Mouse (Mus musculus): ENCODE results near the gene Secisbp2. TPM values are rescaled to one million over a fixed set of nuclear protein-coding genes. Genes with fewer than 3 reads are reported as not detected.

The Secisbp2 gene
- polyA plus RNA-seq, 1 experiment: 8.7 TPM

DNA sequence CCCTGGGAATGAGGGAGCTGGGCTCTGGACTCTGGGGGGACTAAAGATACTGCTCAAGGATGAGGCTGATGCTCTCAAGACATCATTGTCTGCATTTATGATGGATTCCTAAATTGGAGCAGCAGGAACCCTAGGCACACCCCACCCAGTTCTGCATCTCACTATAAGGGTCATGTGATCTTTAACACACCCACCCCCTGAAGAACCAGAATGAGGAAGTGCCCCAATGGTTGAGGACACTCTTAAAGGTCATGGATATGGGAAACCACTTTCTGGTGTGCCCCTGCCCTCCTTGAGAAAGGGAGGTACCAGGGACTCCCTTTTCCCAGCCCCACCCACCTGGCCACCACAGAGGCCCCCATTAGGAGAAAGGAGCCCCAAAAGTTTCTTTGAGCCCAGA lies 45.0 kb downstream of the Secisbp2 start:
- Histone ChIP-seq H3K36me3 (ENCODE audit: control insufficient read depth, insufficient read depth) (no peaks in the 10 kb centered on the region), H3ac (ENCODE audit: control insufficient read depth, insufficient read length) (no peak overlapping the region), H3K4me2 (ENCODE audit: low read depth) (no peak overlapping the region), H3K79me2 (ENCODE audit: control insufficient read depth, insufficient read depth) (no peaks in the 10 kb centered on the region), H3K27me3 (ENCODE audit: control insufficient read depth, insufficient read depth, insufficient read length) (no peaks in the 10 kb centered on the region), H3K4me3 (no peak overlapping the region)
- no peak for TF ChIP-seq POLR2AphosphoS2 (IDR thresholded peaks at IDR 0.05; ENCODE audit: insufficient read length, low read depth)
- no peak for TF ChIP-seq SRF (IDR thresholded peaks at IDR 0.05; ENCODE audit: control insufficient read depth, insufficient read length, low read depth)
- TF ChIP-seq CEBPB (IDR thresholded peaks at IDR 0.05; ENCODE audit: insufficient read depth, poor library complexity, severe bottlenecking): no peak
- no peak for TF ChIP-seq USF1 (IDR thresholded peaks at IDR 0.05; ENCODE audit: low read depth)
- no peak for TF ChIP-seq E2F4 (IDR thresholded peaks at IDR 0.05; ENCODE audit: insufficient read depth)
- TF ChIP-seq MAX (IDR thresholded peaks at IDR 0.05; ENCODE audit: low read depth): no peak
- TF ChIP-seq TCF12 (IDR thresholded peaks at IDR 0.05; ENCODE audit: insufficient read depth, poor library complexity, severe bottlenecking): no peak
- no peak for TF ChIP-seq POLR2A (IDR thresholded peaks at IDR 0.05; ENCODE audit: insufficient read length, low read depth)
- TF ChIP-seq MYOG (IDR thresholded peaks at IDR 0.05; ENCODE audit: control insufficient read depth in 1 of 3, insufficient read depth in 1 of 3, insufficient read length in 2 of 3, low read depth in 2 of 3): no peak
- TF ChIP-seq MYOD1 (IDR thresholded peaks at IDR 0.05; ENCODE audit: control insufficient read depth in 1 of 3, insufficient read length in 2 of 3, low read depth in 2 of 3): no peak
- TF ChIP-seq TCF3 (IDR thresholded peaks at IDR 0.05; ENCODE audit: insufficient read length, low read depth): no peak
- no peak for TF ChIP-seq REST (IDR thresholded peaks at IDR 0.05; ENCODE audit: insufficient read depth, insufficient read length)

DNA sequence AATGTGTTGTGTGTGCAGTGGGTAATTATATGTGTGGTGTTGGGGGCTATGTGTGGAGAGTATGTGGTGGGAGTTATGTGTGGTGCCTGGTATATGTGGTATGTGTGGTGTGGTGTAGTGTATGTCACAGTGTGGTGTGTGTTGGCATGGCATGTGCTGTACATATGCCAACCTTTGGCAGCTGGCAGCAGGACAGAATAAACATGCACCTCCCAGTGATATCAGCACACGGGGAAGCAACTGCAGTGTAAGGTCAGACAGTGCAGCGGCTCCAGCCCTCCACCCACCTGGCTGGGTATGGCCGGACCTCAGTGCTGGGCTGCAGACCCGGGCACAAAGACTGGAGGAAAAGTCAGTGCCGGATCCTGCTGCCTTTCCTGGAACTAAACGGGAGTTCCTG lies 46.0 kb downstream of the Secisbp2 start:
- peak in 2 of 3 experiments; percentile 45 to 75 for TF ChIP-seq MYOG (IDR thresholded peaks at IDR 0.05; ENCODE audit: control insufficient read depth in 1 of 3, insufficient read depth in 1 of 3, insufficient read length in 2 of 3, low read depth in 2 of 3)
- TF ChIP-seq MAX (IDR thresholded peaks at IDR 0.05; ENCODE audit: low read depth): no peak
- peak in 1 of 3 experiments; percentile 61 for TF ChIP-seq MYOD1 (IDR thresholded peaks at IDR 0.05; ENCODE audit: control insufficient read depth in 1 of 3, insufficient read length in 2 of 3, low read depth in 2 of 3)
- H3K27me3 ChIP-seq (ENCODE audit: control insufficient read depth, insufficient read depth, insufficient read length): no peaks in the 10 kb centered on the region
- H3K79me2 ChIP-seq (ENCODE audit: control insufficient read depth, insufficient read depth): no peaks in the 10 kb centered on the region
- H3ac ChIP-seq (ENCODE audit: control insufficient read depth, insufficient read length): no peak overlapping the region
- H3K4me3 ChIP-seq: no peak overlapping the region
- H3K4me2 ChIP-seq (ENCODE audit: low read depth): peak overlapping the region; percentile 42
- H3K36me3 ChIP-seq (ENCODE audit: control insufficient read depth, insufficient read depth): no peaks in the 10 kb centered on the region

DNA sequence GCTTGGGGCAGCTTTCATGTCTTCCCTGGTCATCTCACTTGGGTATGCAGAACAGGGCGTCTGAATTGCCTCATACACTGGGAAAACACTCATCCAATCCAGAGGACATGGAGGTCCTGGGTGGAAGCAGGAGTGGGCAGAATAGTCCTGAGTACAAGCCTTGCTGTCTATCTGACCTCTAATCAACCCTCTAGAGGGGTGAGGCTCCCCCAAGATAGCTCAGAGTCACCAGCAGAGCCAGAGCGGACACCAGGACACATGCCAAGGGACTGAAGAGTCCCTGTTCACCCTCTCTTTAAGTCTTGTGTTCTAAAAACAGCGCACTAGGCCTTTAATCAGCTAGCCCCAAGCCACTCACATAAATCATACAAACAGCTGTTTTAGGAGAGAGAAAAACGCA lies 46.4 kb downstream of the Secisbp2 start:
- H3ac ChIP-seq (ENCODE audit: control insufficient read depth, insufficient read length): no peak overlapping the region
- H3K4me2 ChIP-seq (ENCODE audit: low read depth): peak overlapping the region; percentile 42
- no peak overlapping the region for H3K4me3 ChIP-seq
- no peaks in the 10 kb centered on the region for H3K36me3 ChIP-seq (ENCODE audit: control insufficient read depth, insufficient read depth)
- no peaks in the 10 kb centered on the region for H3K79me2 ChIP-seq (ENCODE audit: control insufficient read depth, insufficient read depth)
- no peak for TF ChIP-seq POLR2AphosphoS2 (IDR thresholded peaks at IDR 0.05; ENCODE audit: insufficient read length, low read depth)
- no peak for TF ChIP-seq USF1 (IDR thresholded peaks at IDR 0.05; ENCODE audit: low read depth)
- TF ChIP-seq REST (IDR thresholded peaks at IDR 0.05; ENCODE audit: insufficient read depth, insufficient read length): no peak
- no peak for TF ChIP-seq TCF3 (IDR thresholded peaks at IDR 0.05; ENCODE audit: insufficient read length, low read depth)
- TF ChIP-seq CEBPB (IDR thresholded peaks at IDR 0.05; ENCODE audit: insufficient read depth, poor library complexity, severe bottlenecking): no peak
- TF ChIP-seq SRF (IDR thresholded peaks at IDR 0.05; ENCODE audit: control insufficient read depth, insufficient read length, low read depth): no peak
- TF ChIP-seq TCF12 (IDR thresholded peaks at IDR 0.05; ENCODE audit: insufficient read depth, poor library complexity, severe bottlenecking): no peak
- TF ChIP-seq POLR2A (IDR thresholded peaks at IDR 0.05; ENCODE audit: insufficient read length, low read depth): no peak
- TF ChIP-seq E2F4 (IDR thresholded peaks at IDR 0.05; ENCODE audit: insufficient read depth): no peak
- no peak for TF ChIP-seq MYOG (IDR thresholded peaks at IDR 0.05; ENCODE audit: control insufficient read depth in 1 of 3, insufficient read depth in 1 of 3, insufficient read length in 2 of 3, low read depth in 2 of 3)
- TF ChIP-seq MYOD1 (IDR thresholded peaks at IDR 0.05; ENCODE audit: control insufficient read depth in 1 of 3, insufficient read length in 2 of 3, low read depth in 2 of 3): no peak
- H3K27me3 ChIP-seq (ENCODE audit: control insufficient read depth, insufficient read depth, insufficient read length): no peaks in the 10 kb centered on the region

DNA sequence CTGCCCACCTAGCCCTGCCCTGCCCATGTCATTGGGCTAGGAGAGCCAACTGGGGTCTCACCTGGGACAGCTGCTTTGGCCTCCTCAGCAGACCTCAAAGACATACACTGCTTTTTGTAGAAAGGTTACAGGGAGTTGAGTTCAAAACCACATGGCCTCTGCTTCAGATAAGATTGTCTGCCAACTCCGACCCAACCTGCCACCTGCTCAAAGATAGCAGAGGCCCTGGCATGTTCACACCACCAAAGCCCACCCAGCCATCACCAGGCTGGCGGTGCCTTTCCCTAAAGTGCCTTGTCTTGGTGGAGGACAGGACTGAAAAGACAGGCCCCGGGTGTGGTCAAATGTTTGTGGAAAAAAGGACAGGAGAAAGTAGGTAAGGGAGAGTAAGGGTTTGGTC lies 46.8 kb downstream of the Secisbp2 start:
- Histone ChIP-seq H3K27me3 (ENCODE audit: control insufficient read depth, insufficient read depth, insufficient read length) (no peaks in the 10 kb centered on the region), H3K4me2 (ENCODE audit: low read depth) (peak overlapping the region; percentile 42), H3K79me2 (ENCODE audit: control insufficient read depth, insufficient read depth) (no peaks in the 10 kb centered on the region), H3ac (ENCODE audit: control insufficient read depth, insufficient read length) (no peak overlapping the region), H3K36me3 (ENCODE audit: control insufficient read depth, insufficient read depth) (no peaks in the 10 kb centered on the region), H3K4me3 (no peak overlapping the region)
- TF ChIP-seq SRF (IDR thresholded peaks at IDR 0.05; ENCODE audit: control insufficient read depth, insufficient read length, low read depth) (no peak), MYOD1 (IDR thresholded peaks at IDR 0.05; ENCODE audit: control insufficient read depth in 1 of 3, insufficient read length in 2 of 3, low read depth in 2 of 3) (peak in 2 of 3 experiments; percentile 9 to 17), MAX (IDR thresholded peaks at IDR 0.05; ENCODE audit: low read depth) (no peak), MYOG (IDR thresholded peaks at IDR 0.05; ENCODE audit: control insufficient read depth in 1 of 3, insufficient read depth in 1 of 3, insufficient read length in 2 of 3, low read depth in 2 of 3) (peak in 1 of 3 experiments; percentile 76)

DNA sequence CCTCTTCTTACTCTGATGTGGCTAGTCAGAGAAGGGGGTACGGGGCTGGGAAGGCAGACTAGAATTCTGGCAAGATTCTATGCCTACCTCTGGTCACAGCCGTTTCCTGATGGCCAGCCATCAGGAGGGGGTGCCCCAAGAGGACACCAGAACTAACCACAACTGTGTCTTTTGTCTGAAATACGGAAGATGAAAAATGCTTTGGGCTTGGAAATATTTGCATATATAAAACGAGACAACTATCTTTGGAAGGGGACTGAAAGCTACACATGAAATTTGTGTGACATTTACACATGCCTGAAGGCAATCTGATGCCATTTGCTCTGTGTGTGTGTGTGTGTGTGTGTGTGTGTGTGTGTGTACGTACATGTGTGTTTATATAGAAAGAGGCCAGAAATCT lies 52.4 kb downstream of the Secisbp2 start:
- Histone ChIP-seq H3K4me2 (ENCODE audit: low read depth) (no peak overlapping the region), H3K27me3 (ENCODE audit: control insufficient read depth, insufficient read depth, insufficient read length) (no peaks in the 10 kb centered on the region), H3K36me3 (ENCODE audit: control insufficient read depth, insufficient read depth) (no peaks in the 10 kb centered on the region), H3K4me3 (no peak overlapping the region), H3K79me2 (ENCODE audit: control insufficient read depth, insufficient read depth) (no peaks in the 10 kb centered on the region), H3ac (ENCODE audit: control insufficient read depth, insufficient read length) (no peak overlapping the region)
- TF ChIP-seq MYOD1 (IDR thresholded peaks at IDR 0.05; ENCODE audit: control insufficient read depth in 1 of 3, insufficient read length in 2 of 3, low read depth in 2 of 3) (no peak), POLR2A (IDR thresholded peaks at IDR 0.05; ENCODE audit: insufficient read length, low read depth) (no peak), USF1 (IDR thresholded peaks at IDR 0.05; ENCODE audit: low read depth) (no peak), CEBPB (IDR thresholded peaks at IDR 0.05; ENCODE audit: insufficient read depth, poor library complexity, severe bottlenecking) (no peak)
